Mouse (Mus musculus): Measurements from ENCODE around the gene Olfr1378. TPM values are rescaled to one million over a fixed set of nuclear protein-coding genes. Genes with fewer than 3 reads are reported as not detected.

Gene Olfr1378
- polyA plus RNA-seq, 1 experiment from 2014 or later, result not detected

GRCm38 (mm10) chr11:50977216-50977615 is 10.9 kb downstream of the Olfr1378 start:
- 74% methylated on average over 4 of the region's 4 CpGs for WGBS
- H3K27ac ChIP-seq, result no peak overlapping the region
- H3K4me3 ChIP-seq (replicated peaks), result no peak overlapping the region
- H3K4me1 ChIP-seq (replicated peaks), result no peaks in the 10 kb centered on the region
- no peaks in the 10 kb centered on the region for H3K27me3 ChIP-seq
- no peaks in the 10 kb centered on the region for H3K9me3 ChIP-seq
- H3K4me2 ChIP-seq (replicated peaks), result no peak overlapping the region
- H3K36me3 ChIP-seq, result no peaks in the 10 kb centered on the region
- no peak for ATAC-seq
- no peak overlapping the region for H3K9ac ChIP-seq (replicated peaks)

- Histone ChIP-seq H3K4me3 (replicated peaks) (no peak within 1 kb of the TSS), H3K9me3 (no peaks in the 10 kb centered on the region), H3K4me1 (replicated peaks) (no peaks in the 10 kb centered on the region), H3K27me3 (no peaks in the 10 kb centered on the region), H3K9ac (replicated peaks) (no peak within 1 kb of the TSS), H3K27ac (no peak within 1 kb of the TSS), H3K4me2 (replicated peaks) (no peak within 1 kb of the TSS), H3K36me3 (no peaks in the 10 kb centered on the region)
- ATAC-seq, result no peak
- 55% methylated on average over 5 of the region's 5 CpGs for WGBS
These were observed 15.3 kb downstream of the Olfr1378 start, which contains the start of gene Olfr1377 for GRCm38 (mm10) chr11:50981667-50982066. Gene Olfr1377 (plus strand): TSS chr11:50981967.

- Histone ChIP-seq H3K36me3 (no peaks in the 10 kb centered on the region), H3K4me2 (replicated peaks) (no peak within 1 kb of the TSS), H3K9ac (replicated peaks) (no peak within 1 kb of the TSS), H3K9me3 (0 out of 2 replicates have a peak, but pooled peaks cover 4% of the 10 kb centered on the region), H3K4me1 (replicated peaks) (no peaks in the 10 kb centered on the region), H3K4me3 (replicated peaks) (no peak within 1 kb of the TSS), H3K27me3 (no peaks in the 10 kb centered on the region), H3K27ac (no peak within 1 kb of the TSS)
- no peak for ATAC-seq
- 78% methylated on average over 5 of the region's 5 CpGs for WGBS
These were observed 37.0 kb downstream of the Olfr1378 start, which contains the start of gene Olfr51 for GRCm38 (mm10) chr11:51003296-51003695. Gene Olfr51 (plus strand): TSS chr11:51003596.

GRCm38 (mm10) chr11:51011821-51012220 is 45.5 kb downstream of the Olfr1378 start:
- Histone ChIP-seq H3K9me3 (no peaks in the 10 kb centered on the region), H3K4me2 (replicated peaks) (no peak overlapping the region), H3K4me1 (replicated peaks) (no peaks in the 10 kb centered on the region), H3K27ac (no peak overlapping the region), H3K27me3 (no peaks in the 10 kb centered on the region), H3K36me3 (no peaks in the 10 kb centered on the region), H3K4me3 (replicated peaks) (no peak overlapping the region), H3K9ac (replicated peaks) (no peak overlapping the region)
- 77% methylated on average over 5 of the region's 5 CpGs for WGBS
- no peak for ATAC-seq

GRCm38 (mm10) chr11:51013936-51014335 is 47.6 kb downstream of the Olfr1378 start, which contains the start of gene Olfr54:
Gene Olfr54 (plus strand): TSS chr11:51014236.
- Histone ChIP-seq H3K36me3 (no peaks in the 10 kb centered on the region), H3K4me1 (replicated peaks) (no peaks in the 10 kb centered on the region), H3K9ac (replicated peaks) (no peak within 1 kb of the TSS), H3K4me2 (replicated peaks) (no peak within 1 kb of the TSS), H3K27me3 (no peaks in the 10 kb centered on the region), H3K27ac (no peak within 1 kb of the TSS), H3K4me3 (replicated peaks) (no peak within 1 kb of the TSS), H3K9me3 (no peaks in the 10 kb centered on the region)
- no peak for ATAC-seq
- 69% methylated on average over 1 of the region's 1 CpGs for WGBS

- 45% methylated on average over 2 of the region's 2 CpGs for WGBS
- H3K9ac ChIP-seq (replicated peaks), result no peak overlapping the region
- no peak for ATAC-seq
These were observed 50.0 kb downstream of the Olfr1378 start for GRCm38 (mm10) chr11:51016341-51016740.

More at GRCm38 (mm10) chr11:51016341-51016740, 50.0 kb downstream of the Olfr1378 start:
- no peaks in the 10 kb centered on the region for H3K27me3 ChIP-seq
- no peaks in the 10 kb centered on the region for H3K4me1 ChIP-seq (replicated peaks)
- no peaks in the 10 kb centered on the region for H3K9me3 ChIP-seq
- no peaks in the 10 kb centered on the region for H3K36me3 ChIP-seq
- H3K4me3 ChIP-seq (replicated peaks), result no peak overlapping the region
- H3K4me2 ChIP-seq (replicated peaks), result no peak overlapping the region
- H3K27ac ChIP-seq, result no peak overlapping the region

Other genes starting within 250 kb of the Olfr1378 start
- 54.6 and 55.4 TPM in 2 replicates for gene Zfp354c, start 138.8 kb upstream of the Olfr1378 start, polyA plus RNA-seq (2015; fragmentation: Nextera tagmentation; extraction: Ambion mirVana)
- 1.2 and 1.4 TPM in 2 replicates for gene Zfp879, start 125.0 kb upstream of the Olfr1378 start, polyA plus RNA-seq (2015; fragmentation: Nextera tagmentation; extraction: Ambion mirVana)
- gene Grm6, start 115.8 kb upstream of the Olfr1378 start, polyA plus RNA-seq (2015; fragmentation: Nextera tagmentation; extraction: Ambion mirVana), result 0.08 TPM in 1 of 2 replicates, not detected in the other
- 16.7 TPM in 2 replicates for gene Zfp454, start 78.9 kb upstream of the Olfr1378 start, polyA plus RNA-seq (2015; fragmentation: Nextera tagmentation; extraction: Ambion mirVana)
- gene Zfp2, start 50.4 kb upstream of the Olfr1378 start, polyA plus RNA-seq (2015; fragmentation: Nextera tagmentation; extraction: Ambion mirVana), result 51.9 and 53.2 TPM in 2 replicates
- 2.9 TPM in 2 replicates for gene Zfp354b, start 34.9 kb upstream of the Olfr1378 start, polyA plus RNA-seq (2015; fragmentation: Nextera tagmentation; extraction: Ambion mirVana)
- gene 4933414I15Rik, start 22.8 kb upstream of the Olfr1378 start, polyA plus RNA-seq (2015; fragmentation: Nextera tagmentation; extraction: Ambion mirVana), result not detected in 2 replicates
- not detected in 2 replicates for gene Prop1, start 12.8 kb upstream of the Olfr1378 start, polyA plus RNA-seq (2015; fragmentation: Nextera tagmentation; extraction: Ambion mirVana)
- gene Olfr1377, start 15.4 kb downstream of the Olfr1378 start, polyA plus RNA-seq (2015; fragmentation: Nextera tagmentation; extraction: Ambion mirVana), result not detected in 2 replicates
- gene Olfr51, start 37.1 kb downstream of the Olfr1378 start, polyA plus RNA-seq (2015; fragmentation: Nextera tagmentation; extraction: Ambion mirVana), result not detected in 2 replicates
- gene Olfr54, start 47.7 kb downstream of the Olfr1378 start, polyA plus RNA-seq (2015; fragmentation: Nextera tagmentation; extraction: Ambion mirVana), result not detected in 2 replicates
- not detected in 2 replicates for gene Olfr1375, start 81.6 kb downstream of the Olfr1378 start, polyA plus RNA-seq (2015; fragmentation: Nextera tagmentation; extraction: Ambion mirVana)
- gene Zfp354a, start 92.7 kb downstream of the Olfr1378 start, polyA plus RNA-seq (2015; fragmentation: Nextera tagmentation; extraction: Ambion mirVana), result 11.3 and 11.6 TPM in 2 replicates

All from midbrain, embryonic 13.5 days (tissue).